Mouse (Mus musculus): ENCODE results near the gene Ptpa.
"Not testable (repeated sequence)": the region's sequence is repeated elsewhere in the genome, so short reads cannot be mapped to it uniquely, and the experiment has no call there.

Ptpa gene

DNA sequence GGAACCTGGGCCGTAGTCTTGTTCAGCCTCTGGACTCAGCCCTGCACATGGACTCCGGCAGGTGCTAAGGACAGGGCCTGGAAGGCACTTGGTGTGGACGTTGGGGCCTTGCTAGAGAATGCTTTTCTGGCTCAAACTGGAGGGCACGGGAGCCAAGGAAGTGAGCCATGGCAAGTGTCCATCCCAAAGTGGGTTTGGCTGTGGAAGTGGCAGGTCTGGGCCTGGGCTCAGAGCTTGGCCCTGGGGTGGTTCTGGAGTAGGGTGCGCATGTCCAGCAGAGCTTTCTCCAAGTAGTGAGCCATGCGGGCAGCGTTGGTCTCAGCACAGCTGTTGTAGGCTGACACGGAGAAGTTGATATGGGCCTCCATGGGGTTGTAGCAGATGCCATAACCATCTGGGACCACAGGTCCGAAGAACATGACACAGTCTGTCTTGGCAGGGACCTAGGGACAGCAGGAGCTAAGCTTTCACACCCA lies 13.4 kb upstream of the Ptpa start:
- DNase-seq (ENCODE audit: low read depth) = no peak

DNA sequence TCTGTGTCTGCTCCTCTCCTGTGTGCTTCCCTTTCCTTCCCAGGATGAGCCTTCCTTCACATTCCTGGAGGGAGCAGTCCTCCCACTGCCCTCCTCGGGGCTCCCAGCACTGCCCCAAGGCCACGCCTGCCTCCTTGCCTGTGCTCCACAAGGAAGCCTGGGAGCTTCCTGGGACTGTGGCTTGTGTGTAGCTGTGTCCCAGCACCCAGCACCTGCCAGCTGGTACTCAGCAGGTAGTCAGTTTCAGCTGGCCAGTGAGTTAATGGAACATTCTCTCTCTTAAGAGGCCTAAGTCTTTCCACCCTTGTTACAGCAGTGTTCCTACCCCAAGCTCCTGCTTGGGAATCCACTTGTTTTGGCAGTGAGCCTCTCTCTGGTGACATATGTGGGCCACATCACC lies 13.0 kb upstream of the Ptpa start:
- no peak for DNase-seq (ENCODE audit: low read depth)

DNA sequence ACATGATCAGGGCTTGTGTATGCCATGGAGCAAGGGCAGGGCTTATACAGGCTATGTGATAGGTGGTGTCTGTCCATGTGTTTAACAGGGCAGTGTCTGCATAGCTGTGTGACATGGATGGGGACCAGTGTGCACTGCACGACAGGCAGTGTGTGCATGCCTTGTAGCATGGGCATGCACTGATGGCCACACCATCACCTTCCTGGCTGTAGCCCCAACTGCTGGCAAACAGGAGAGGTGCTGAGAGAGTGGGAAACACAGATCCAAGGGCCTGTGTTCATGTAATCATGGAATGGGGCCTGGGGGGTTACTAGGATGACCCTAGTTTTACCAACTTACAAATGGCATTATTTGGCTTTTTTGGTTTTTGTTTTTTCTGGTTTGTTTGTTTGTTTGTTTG lies 12.0 kb upstream of the Ptpa start:
- DNase-seq (ENCODE audit: low read depth) = no peak

DNA sequence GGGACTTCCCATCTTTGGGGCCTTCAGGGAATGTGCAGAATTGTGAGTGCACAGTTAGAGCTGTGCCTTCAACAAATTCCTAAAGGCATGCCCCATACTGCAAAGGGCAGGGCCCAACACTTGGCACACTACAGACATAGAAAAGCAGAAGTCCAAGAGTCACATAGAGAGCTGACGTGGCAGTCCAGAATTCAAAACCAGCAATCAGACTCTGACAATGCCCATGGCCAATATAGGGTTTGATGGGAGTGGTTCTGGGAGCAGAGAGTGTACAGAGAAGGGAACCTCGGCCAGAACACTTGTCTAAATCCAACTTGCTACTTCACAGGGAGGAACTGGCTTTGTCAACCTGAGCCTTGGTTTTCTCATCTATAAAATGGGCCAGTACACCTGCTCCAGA lies 8.6 kb upstream of the Ptpa start:
- no peak for DNase-seq (ENCODE audit: low read depth)

DNA sequence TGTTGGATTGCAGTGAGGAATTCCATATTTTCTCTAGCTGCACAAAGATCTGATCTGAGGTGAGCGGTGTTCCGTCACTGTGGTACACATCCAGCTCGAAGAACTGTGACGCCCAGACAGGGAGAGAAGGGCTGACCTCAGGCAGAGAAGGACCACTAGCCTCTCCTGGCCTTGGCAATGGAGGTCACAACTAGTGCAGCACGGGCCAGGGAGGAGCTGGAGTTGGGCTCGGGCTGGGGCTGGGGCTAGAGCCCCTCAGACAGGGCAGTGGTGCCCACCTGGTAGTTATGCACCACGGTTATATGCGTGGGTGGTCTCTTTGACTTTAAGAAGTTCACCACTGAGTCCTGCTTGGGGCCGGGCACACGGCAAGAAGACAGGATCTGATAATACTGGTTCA lies 8.1 kb upstream of the Ptpa start:
- DNase-seq (ENCODE audit: low read depth) = no peak

DNA sequence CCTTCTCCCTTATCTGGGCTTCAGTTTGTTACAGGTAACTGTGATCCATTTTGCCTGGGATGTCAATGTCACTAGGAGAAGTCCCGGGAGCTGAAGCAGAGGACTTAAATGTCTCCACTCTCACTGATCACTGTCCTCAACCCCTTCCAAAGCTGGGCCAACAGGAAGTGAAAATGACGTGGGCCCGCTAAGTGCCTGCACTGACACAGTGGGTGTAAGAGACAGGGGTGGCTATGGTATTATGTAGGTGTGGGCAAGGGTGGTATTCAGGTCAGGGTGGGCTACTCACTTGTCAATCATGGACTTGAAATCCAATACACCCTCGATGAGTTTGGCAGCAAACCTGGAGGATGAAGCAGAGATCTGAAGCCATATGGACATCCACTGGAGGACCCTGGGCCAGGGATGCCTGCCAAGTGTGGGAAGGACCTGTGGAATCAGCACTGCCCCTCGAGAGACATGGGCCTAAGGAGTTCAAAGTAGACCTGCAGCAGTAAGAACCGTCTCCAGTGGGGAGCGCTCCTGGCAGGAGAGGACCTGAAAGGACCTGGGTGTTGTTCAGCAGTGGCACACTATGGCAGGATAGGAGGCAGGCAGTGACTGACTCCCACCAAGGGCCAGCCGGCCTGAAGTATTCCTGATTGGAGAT lies 7.3 kb upstream of the Ptpa start:
- no peak for DNase-seq (ENCODE audit: low read depth)

DNA sequence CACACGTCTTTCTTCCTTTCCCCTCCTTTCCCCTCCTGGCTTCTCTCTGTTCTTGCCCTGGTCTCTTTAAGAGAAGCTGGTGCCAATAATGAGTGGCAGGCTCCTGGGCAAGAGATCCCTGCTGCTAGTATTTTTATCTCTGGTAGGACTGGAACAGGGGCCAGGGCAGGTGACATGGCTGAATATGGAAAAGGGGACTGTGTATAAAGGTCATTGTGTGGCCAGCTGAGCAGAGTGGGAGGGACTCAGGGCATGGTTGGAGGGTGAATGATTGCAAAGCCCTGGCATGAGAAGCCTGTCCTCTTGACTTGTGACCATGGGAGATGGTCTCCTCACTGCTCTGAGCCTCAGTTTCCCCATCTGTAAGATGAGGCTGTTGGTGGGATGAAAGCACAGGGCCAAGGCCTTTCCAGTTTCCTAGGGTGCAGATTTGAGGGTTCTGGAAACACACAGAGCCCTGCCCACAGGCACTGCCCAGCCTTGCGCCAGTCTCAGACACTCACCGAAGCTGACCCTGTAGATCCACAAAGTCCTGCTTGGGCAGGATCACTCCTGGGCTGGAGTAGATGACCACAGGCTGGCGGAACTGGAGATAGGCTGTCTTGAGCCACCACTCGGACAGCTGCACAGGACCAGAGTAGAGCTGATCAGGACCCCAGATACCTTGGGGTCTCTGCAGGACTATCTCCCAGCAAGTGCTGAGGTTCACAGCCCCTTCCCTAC lies 6.2 kb upstream of the Ptpa start:
- DNase-seq (ENCODE audit: low read depth) = no peak

DNA sequence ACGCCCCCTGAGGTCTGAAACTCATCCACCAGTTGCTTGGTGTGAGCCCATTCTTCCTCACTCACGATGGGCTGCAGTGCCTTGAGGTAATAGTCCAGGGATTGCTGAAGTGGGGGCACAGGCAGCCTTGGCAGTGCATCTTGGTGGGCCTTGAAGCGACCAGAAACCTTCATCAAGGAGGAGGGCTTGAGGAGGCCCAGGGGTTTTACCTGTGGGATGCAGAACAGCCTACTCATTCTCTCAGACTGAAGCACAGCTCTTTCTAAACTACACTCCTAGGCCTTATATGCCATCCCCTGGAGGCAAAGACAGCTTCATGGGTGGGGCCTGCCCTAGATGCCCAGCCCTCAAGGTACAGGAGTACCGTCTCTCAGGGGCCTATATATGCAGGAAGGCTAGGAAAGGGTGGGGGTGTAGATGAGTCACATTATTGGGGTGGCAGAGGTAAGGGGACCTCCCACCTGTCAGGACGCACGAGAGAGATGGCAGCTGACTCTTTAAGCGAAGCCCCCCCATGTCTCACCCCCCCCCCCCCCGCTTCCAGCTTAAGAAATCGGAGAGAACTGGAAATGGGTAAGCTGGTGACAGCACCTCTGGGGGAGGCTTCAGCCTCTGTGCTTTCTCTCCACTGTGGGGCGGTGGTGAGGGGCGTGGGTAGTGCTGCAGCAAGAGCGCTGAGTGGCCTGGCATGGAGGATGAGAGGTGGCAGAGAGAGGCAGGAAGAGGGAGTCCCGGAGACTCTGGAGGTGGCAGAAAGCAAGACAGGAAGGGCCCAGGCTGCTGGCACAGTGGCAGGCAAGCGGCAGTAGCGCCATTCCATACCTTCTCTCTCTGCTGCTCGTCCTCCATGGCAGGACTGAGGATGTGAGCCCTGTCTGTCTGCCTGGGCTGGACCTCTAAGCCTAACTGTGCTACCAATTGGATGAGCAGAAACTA lies 2.5 kb upstream of the Ptpa start:
- no peak for DNase-seq (ENCODE audit: low read depth)

DNA sequence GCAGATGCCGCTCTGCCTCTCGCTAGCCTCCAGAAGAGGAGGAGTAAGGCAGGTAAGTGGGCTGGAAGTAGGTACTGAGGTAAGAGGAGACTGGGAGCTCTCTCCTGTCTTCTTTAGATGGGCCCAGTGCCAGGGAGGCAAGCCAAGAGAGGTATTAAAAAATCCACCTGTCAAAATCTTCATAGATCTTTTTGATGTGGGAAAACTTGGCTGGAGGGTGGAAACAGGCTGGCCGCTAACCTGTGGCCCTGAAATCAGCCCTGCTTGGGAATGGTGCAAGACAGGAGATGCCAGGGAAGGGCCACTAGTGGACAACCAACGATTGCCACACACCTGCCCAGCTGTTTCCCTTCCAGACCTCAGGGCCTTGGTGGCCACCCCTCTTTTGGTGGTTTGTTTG lies 1.7 kb upstream of the Ptpa start:
- no peak for DNase-seq (ENCODE audit: low read depth)

DNA sequence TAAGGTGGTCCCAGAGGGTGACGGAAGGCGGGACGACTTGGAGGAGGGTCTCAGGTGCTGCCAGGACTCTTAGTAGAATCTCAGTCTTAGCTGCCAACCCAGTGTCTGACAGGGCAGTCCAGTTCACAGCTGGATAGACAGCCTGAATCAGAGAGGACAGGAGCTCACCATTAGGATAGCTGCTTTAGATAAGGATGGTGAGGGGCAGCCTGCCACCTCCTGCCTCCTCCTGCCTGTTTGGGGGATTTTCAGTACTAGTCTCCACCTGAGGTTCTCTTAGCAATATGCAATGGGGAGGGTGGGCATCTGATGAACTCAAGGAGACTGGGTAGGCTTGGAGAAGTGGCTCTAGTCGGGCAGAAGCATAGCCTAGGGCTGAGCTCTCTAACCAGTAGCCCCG lies 1.2 kb upstream of the Ptpa start:
- no peak for DNase-seq (ENCODE audit: low read depth)

DNA sequence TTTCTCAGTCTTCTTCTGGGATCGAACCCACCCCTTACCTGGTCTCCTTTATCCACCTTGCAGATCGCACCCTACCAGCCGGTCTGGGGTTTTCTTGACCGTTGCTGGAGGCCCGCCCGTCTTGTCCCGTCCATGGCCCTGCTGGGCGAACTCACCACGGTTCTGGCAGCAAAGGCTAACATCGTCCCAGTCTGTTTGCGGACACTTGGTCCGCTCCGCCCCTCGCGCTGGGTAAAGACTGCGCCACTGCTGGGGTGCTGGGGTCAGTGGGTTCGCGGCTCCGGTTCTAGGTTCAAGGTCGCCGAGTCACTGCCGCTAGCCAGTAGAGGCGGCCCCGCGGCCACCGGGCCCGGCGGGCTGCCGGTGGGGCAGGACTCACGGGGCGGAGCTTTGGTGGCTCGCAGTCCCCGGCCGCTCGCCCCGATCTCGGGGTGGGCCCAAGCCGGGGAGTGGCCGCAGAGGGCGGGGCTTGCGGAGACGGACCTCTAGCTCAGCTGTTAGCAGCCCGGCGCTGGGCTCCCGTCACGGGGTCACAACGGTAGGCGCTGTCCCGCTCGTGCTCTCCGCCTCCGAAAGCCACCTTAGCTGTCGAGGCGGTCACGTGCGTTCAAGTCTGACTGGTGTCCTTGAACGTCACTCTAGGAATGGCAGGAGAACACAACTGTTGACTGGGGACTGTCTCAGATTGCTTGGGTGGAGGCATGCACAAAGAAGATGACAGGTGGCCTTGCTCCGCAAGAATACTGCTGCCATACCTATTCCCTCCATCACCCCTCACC lies 493 bp upstream of the Ptpa start, which contains the start of gene Crat:
Gene Crat, minus strand, starts transcription at position 657 of the 779 bp plus-strand sequence.
- DNase-seq (ENCODE audit: low read depth) = peak; percentile 90

DNA sequence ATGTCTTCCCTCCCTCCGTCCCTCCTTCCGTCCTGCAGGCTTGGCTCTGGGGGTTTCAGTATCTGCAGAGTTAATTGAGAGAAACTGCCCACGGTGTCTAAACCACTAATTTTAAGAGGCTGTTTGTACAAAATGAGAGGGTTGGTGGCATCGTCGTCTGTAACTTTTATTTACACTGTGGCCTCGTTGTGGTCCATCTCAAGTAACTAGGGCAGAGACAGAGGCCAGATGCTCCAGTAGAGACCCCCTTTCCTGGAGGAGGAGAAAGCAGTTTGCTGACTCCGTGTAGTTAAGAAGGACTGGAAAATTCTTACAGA lies 768 bp downstream of the Ptpa start:
- DNase-seq (ENCODE audit: low read depth) = no peak

DNA sequence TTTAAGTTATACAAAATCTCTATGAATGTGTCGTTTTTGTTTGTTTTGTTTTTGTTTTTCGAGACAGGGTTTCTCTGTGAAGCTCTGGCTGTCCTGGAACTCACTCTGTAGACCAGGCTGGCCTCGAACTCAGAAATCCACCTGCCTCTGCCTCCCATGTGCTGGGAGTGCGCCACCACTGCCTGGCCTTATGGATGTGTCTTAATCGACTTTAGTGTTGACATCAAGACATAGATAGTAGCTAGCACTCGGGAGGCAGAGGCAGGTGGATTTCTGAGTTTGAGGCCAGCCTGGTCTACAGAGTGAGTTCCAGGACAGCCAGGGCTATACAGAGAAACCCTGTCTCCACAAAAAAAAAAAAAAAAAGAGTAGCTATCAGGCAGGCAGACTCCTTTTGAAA lies 1.3 kb downstream of the Ptpa start:
- DNase-seq (ENCODE audit: low read depth) = not testable (repeated sequence)

DNA sequence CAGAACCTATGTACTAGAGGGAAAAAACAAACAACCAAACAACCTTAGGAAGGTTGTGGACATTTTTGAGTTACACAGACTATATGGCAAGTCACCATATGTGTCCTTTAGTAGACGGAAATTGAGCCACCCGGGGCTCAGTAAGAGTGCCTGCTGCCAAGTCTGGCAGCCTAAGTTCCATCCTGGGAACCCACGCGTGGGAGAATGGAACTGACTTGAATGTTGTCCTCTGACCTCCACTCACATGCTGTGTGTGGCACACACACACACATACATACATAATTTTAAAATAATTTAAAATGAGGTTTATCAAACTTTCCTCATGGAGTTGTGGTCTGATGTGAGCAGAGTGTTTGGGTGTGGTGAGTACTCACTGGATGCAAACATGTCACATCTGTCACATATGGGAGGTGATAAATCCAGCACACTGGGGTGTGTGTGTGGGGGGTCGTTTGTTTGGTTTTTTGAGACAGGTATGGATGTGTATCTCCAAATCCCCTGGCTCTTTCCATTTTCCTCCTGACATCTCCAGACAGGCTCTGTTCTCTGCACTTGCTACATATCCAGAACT lies 1.8 kb downstream of the Ptpa start:
- DNase-seq (ENCODE audit: low read depth) = no peak

DNA sequence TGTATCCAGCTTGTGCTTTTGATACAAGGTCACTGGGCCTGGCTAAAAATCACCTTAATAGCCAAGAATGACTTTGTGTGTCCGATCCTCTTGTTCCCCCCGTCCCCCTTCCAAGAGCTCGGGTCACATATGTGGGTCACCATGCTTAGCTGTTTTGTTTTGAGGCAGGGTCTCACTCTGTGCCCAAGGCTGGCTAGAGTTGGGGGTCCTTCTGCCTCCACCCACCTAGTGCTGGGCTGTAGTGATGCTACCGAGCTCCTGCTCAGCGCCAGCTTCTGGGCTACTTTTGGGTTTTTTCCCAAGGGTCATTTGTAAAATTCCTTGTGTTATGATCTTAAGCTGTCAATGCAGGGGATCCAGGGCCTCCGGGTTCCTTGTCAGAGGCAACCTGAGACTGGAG lies 2.4 kb downstream of the Ptpa start:
- no peak for DNase-seq (ENCODE audit: low read depth)

DNA sequence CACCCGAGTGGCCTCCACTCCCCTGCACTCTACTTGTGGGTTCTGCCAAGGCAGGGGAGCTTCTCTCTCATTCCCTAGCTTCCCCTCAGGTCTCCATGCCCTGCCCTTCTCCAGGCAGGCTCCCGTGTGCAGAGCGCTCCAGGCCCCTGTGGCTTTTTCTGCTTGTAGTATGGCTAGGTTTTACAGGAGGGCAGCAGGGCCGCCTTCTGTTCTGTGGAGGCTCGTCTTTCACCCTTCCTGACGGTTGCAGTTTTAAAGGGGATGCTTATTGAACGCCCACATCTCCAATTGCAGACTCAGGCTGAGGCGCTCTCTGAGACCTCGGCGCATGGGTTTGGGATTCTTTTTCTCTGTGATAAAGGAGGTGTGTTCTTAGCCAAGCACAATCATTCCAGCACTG lies 3.3 kb downstream of the Ptpa start:
- no peak for DNase-seq (ENCODE audit: low read depth)

DNA sequence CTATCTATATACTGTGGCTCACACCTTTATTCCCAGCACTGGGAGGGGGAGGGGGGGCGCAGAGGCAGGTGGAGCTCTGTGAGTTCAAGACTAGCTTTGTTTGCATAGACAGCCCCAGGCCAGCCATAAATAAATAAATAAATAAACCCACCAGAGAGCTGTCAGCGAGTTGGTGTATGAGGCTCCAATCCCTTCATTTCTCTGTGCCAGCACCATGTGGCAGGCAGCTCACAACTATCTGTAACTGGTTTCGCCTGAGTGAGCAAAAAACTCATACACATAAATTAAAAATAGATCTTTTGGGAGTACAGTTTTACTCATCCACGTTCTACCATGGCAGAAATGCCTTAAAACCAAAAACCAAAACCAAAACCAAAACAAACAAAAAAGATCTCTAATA lies 5.6 kb downstream of the Ptpa start:
- no peak for DNase-seq (ENCODE audit: low read depth)

DNA sequence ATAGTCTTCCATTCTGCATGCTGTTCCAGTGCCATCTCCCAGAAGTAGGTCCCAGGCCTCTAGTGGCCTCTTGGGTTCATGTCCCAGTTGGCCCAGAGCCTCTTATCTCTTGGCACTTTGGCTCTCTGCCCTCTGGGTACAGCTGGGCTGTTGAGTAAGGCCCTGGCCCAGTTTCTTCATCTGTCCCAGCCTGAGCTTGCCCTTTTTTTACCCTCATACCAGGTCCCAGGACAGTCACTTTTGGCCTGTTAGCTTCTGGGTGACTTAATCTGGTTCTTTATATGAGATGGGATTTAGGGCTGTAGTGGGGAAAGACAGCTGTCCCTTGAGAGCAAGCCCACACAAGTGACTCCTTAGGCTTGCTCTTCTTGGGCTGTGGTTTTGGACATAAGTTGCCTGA lies 13.3 kb downstream of the Ptpa start:
- DNase-seq (ENCODE audit: low read depth) = no peak

DNA sequence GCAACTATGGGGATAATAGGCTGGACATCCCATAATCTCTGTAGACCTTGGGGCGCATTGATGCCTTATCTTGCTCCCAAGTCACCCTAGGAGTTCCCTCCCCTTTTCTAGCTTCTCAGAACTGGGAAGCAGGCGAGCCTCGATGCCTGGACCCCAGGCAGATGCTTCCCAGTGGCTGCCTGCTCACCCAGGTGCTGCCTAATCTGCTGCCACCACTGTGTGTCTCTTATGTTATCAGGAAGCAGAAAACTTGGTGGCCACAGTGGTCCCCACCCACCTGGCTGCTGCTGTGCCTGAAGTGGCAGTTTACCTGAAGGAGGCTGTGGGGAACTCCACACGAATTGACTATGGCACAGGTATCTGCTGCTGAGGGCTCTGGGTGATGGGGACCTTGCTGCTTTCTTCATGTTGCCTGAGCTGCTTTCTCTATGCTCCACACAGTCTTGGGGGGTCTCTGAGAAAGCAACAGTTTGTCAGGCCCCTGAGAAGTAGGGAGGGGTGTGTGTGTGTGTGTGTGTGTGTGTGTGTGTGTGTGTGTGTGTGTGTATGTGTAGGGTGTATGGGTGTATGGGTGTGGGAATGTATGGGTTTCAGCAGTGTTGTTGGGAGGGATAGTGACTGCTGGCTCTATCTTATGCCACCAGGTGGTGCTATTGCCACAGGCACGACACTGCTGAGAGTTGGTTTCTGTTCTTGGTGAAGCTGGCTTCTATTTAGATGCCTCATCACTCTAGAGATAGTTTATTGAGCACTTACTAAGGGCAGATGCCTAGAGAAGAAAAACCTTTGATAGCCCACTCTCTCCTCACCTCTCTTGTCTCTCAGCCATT lies 19.7 kb downstream of the Ptpa start:
- peak; percentile 89 for DNase-seq (ENCODE audit: low read depth)

DNA sequence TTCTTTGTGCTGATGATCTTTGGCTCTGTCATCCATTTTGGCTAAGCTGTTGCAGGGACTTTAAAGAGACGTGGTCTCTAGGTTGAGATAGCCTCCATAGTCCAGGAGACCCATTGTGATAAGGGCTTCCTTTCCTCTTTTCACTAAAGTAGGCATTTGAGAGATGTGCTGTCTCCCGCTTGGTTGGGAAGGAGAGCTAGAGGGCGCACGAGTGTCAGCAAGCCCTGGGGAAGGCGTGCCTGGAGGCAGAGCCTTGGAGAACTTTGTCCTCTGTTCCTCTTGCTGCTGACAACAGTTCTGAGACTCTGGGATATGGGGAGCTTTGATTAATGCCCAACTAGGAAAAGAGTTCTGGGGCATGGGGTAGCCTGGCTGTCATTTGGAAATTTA lies 20.3 kb downstream of the Ptpa start:
- peak; percentile 58 for DNase-seq (ENCODE audit: low read depth)

DNA sequence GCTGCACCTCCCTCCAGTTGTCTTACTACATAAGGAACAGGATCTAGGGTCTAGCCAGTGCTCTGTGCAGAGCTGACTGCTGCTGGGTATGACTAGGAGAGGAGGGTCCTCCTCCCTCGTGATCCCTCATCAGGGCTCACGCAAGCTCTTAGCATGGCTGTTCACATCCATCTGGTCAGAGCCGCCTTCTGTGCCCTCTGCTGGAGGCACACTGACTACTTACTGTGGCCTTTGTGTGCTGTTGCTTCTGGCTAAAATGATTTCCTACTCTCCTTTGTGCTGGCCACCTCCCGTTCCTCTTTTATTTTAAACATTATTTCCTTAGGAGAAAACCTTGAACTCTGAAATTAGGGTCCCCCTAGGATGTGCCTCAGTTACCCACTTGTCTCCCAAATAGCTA lies 21.0 kb downstream of the Ptpa start:
- no peak for DNase-seq (ENCODE audit: low read depth)
